Mouse (Mus musculus): ENCODE results near the gene Tor1a. TPM values are rescaled to one million over a fixed set of nuclear protein-coding genes. Genes with fewer than 3 reads are reported as not detected.
"Not testable (repeated sequence)": the region's sequence is repeated elsewhere in the genome, so short reads cannot be mapped to it uniquely, and the experiment has no call there.

Tor1a gene
- polyA plus RNA-seq, 1 experiment from 2014 or later, result 85.2 TPM

DNA sequence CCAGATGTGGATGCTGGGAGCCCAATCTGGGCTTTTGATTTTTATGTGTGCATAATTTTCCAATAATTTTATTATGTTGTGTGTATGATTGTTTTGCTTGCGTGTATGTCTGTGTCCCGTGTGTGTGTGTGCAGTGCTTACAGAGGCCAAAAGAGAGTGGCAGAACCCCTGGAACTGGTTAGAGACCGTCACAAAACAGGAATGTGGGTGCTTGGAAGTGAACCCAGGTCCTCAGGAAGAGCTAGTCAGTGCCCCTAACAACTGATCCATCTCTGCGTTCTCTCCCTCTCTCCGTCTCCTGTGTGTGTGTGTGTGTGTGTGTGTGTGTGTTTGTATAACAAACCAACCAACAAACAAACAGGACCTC lies 15.3 kb downstream of the Tor1a start:
- ATAC-seq (ENCODE audit: insufficient number of reproducible peaks, insufficient read depth, low FRiP score, low TSS enrichment, low read depth), result no peak
- peak overlapping the region; percentile 76 for H3K4me2 ChIP-seq
- no peaks in the 10 kb centered on the region for H3K9me3 ChIP-seq
- H3K27ac ChIP-seq, result peak overlapping the region; percentile 90
- WGBS, result 20% methylated on average over 5 of the region's 5 CpGs
- H3K4me3 ChIP-seq, result peak overlapping the region; percentile 78
- H3K4me1 ChIP-seq, result peaks cover 24% of the 10 kb centered on the region
- peaks cover 25% of the 10 kb centered on the region for H3K36me3 ChIP-seq
- peak overlapping the region; percentile 86; the same call in 1 of the 2 replicates for H3K9ac ChIP-seq
- H3K27me3 ChIP-seq, result no peaks in the 10 kb centered on the region

DNA sequence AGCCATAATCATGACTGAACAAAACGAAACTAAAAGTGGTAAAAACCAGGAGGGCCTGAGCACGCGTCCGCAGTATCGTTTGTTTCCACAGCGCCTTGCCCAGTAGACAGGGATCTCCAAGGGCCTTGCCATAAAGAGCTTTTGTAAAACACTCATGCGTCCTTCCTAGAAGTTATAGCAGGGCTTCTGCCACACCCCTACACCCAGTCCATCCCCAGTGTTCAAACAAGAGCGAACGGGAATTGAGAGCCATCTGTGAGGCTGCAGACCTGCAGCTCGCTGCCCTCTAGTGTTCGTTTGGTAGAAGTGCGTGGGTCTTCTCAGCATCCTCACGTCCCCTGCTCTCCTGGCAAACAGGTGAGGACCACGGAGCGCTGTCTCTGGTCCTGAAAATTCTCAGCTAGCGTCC lies 25.1 kb downstream of the Tor1a start:
- Histone ChIP-seq H3K4me1 (no peaks in the 10 kb centered on the region), H3K36me3 (no peaks in the 10 kb centered on the region), H3K4me2 (peak overlapping the region; percentile 49), H3K27me3 (no peaks in the 10 kb centered on the region), H3K4me3 (peak overlapping the region; percentile 32), H3K9me3 (no peaks in the 10 kb centered on the region), H3K9ac (no peak overlapping the region), H3K27ac (no peak overlapping the region)
- WGBS, result 28% methylated on average over 16 of the region's 16 CpGs
- no peak for ATAC-seq (ENCODE audit: insufficient number of reproducible peaks, insufficient read depth, low FRiP score, low TSS enrichment, low read depth)

DNA sequence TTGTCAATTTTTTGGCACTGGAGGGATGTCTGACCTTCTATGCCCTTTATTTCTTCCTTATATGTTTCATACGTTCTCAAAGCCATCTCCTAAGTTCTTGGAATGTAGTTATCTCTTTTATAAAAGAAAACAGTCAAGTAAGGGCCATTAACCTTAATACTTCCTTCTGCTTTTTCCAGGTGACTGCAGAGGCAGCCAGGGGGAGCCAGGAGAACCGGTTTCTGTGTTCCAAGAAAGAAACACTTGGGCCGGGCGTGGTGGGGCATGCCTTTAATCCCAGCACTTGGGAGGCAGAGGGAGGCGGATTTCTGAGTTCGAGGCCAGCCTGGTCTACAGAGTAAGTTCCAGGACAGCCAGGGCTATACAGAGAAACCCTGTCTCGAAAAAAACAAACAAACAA lies 25.6 kb downstream of the Tor1a start:
- H3K27me3 ChIP-seq; H3K36me3 ChIP-seq; H3K27ac ChIP-seq; H3K4me3 ChIP-seq; H3K9ac ChIP-seq; ATAC-seq (ENCODE audit: insufficient number of reproducible peaks, insufficient read depth, low FRiP score, low TSS enrichment, low read depth); H3K4me1 ChIP-seq; H3K9me3 ChIP-seq: not testable (repeated sequence)
- peak overlapping the region; percentile 49; the same call in 1 of the 2 replicates for H3K4me2 ChIP-seq
- 50% methylated on average over 7 of the region's 7 CpGs for WGBS

DNA sequence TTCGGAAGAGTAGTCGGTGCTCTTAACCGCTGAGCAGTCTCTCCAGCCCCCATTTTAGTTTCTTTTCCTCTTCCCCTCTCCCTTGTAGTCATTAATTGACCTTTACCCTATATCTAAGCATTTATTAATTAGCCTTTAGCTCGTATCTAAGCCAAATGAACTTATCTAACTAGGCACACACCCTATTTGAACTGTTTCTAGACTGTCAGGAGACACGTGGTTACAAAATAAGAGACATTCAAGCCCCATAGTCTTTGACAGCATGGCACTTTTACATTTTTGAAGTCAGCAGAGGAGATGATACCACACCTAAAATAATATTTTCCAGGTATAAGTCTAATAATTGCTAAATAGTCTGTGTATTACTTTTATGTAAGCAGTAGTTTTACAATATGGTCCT lies 26.1 kb downstream of the Tor1a start:
- 87% methylated on average over 5 of the region's 5 CpGs for WGBS
- no peak for ATAC-seq (ENCODE audit: insufficient number of reproducible peaks, insufficient read depth, low FRiP score, low TSS enrichment, low read depth)
- H3K4me3 ChIP-seq, result no peak overlapping the region
- no peak overlapping the region for H3K27ac ChIP-seq
- H3K4me2 ChIP-seq, result no peak overlapping the region
- H3K27me3 ChIP-seq, result no peaks in the 10 kb centered on the region
- no peak overlapping the region for H3K9ac ChIP-seq
- no peaks in the 10 kb centered on the region for H3K9me3 ChIP-seq
- H3K4me1 ChIP-seq, result no peaks in the 10 kb centered on the region
- no peaks in the 10 kb centered on the region for H3K36me3 ChIP-seq

- H3K4me1 ChIP-seq, result no peaks in the 10 kb centered on the region
- H3K9ac ChIP-seq, result no peak overlapping the region
- H3K9me3 ChIP-seq, result no peaks in the 10 kb centered on the region
- 0 out of 2 replicates have a peak overlapping the region, but pooled peaks have one; percentile 16 for H3K27ac ChIP-seq
- H3K4me3 ChIP-seq, result no peak overlapping the region
- H3K36me3 ChIP-seq, result no peaks in the 10 kb centered on the region
- no peaks in the 10 kb centered on the region for H3K27me3 ChIP-seq
- WGBS, result 58% methylated on average over 4 of the region's 4 CpGs
- no peak for ATAC-seq (ENCODE audit: insufficient number of reproducible peaks, insufficient read depth, low FRiP score, low TSS enrichment, low read depth)
- H3K4me2 ChIP-seq, result no peak overlapping the region
Observed at GRCm38 (mm10) chr2:30938574-30938991, 29.1 kb downstream of the Tor1a start.

DNA sequence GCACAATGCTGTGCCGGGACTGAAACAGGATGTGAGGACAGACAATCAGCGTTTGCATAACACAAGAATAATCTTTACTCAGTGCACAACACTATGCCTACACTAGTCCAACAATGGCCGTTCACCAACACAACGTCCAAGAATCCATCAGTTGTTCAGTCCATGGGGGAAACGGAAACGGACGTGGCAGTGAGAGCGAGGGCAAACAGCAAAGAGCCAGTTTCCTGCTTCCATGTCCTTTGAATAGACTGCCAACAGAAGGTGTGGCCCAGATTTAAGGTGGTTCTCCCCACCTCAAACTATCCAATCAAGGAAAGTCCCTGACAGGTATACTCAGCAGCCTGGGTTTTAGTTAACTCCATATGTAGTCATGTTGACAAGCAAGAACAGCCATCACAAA lies 30.0 kb downstream of the Tor1a start:
- H3K27me3 ChIP-seq, result no peaks in the 10 kb centered on the region
- 86% methylated on average over 8 of the region's 8 CpGs for WGBS
- H3K36me3 ChIP-seq, result no peaks in the 10 kb centered on the region
- H3K9me3 ChIP-seq, result no peaks in the 10 kb centered on the region
- H3K27ac ChIP-seq, result no peak overlapping the region
- no peak overlapping the region for H3K4me3 ChIP-seq
- no peak overlapping the region for H3K4me2 ChIP-seq
- no peak overlapping the region for H3K9ac ChIP-seq
- no peaks in the 10 kb centered on the region for H3K4me1 ChIP-seq
- ATAC-seq (ENCODE audit: insufficient number of reproducible peaks, insufficient read depth, low FRiP score, low TSS enrichment, low read depth), result no peak

- no peaks in the 10 kb centered on the region for H3K36me3 ChIP-seq
- H3K9me3 ChIP-seq, result no peaks in the 10 kb centered on the region
- H3K9ac ChIP-seq, result no peak overlapping the region
- H3K4me3 ChIP-seq, result no peak overlapping the region
- no peak for ATAC-seq (ENCODE audit: insufficient number of reproducible peaks, insufficient read depth, low FRiP score, low TSS enrichment, low read depth)
- no peaks in the 10 kb centered on the region for H3K27me3 ChIP-seq
- H3K4me2 ChIP-seq, result no peak overlapping the region
- H3K27ac ChIP-seq, result no peak overlapping the region
- no peaks in the 10 kb centered on the region for H3K4me1 ChIP-seq
- WGBS, result 80% methylated on average over 3 of the region's 3 CpGs
Observed at GRCm38 (mm10) chr2:30936808-30937207, 30.9 kb downstream of the Tor1a start.

- no peak for ATAC-seq (ENCODE audit: insufficient number of reproducible peaks, insufficient read depth, low FRiP score, low TSS enrichment, low read depth)
- Histone ChIP-seq H3K9ac (no peak overlapping the region), H3K27ac (no peak overlapping the region), H3K4me1 (peaks cover 10% of the 10 kb centered on the region), H3K4me3 (no peak overlapping the region), H3K36me3 (no peaks in the 10 kb centered on the region), H3K27me3 (no peaks in the 10 kb centered on the region), H3K4me2 (no peak overlapping the region), H3K9me3 (no peaks in the 10 kb centered on the region)
- WGBS, result 22% methylated on average over 7 of the region's 7 CpGs
Observed at GRCm38 (mm10) chr2:30933917-30934450, 33.7 kb downstream of the Tor1a start.

DNA sequence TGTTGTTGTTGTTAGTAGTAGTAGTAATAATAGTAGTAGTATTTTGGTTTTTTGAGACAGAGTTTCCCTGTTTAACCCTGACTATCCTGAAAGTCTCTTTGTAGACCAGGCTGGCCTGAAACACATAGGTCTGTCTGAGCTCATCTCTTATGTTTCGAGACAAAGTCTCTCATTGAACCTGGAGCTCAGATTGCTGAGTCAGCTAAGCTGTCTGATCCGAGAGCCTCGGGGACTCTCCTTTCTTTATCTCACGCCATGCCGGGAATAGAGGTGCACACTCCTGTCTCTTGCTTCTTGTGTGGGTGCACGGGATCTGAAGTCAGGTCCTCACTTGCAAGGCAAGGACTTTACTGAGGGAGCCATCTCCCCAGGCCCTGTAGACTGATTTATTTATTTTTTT lies 34.7 kb downstream of the Tor1a start:
- Histone ChIP-seq H3K4me1 (peaks cover 18% of the 10 kb centered on the region), H3K9ac (no peak overlapping the region), H3K4me2 (no peak overlapping the region), H3K9me3 (no peaks in the 10 kb centered on the region), H3K27ac (no peak overlapping the region), H3K4me3 (no peak overlapping the region), H3K36me3 (no peaks in the 10 kb centered on the region), H3K27me3 (no peaks in the 10 kb centered on the region)
- ATAC-seq (ENCODE audit: insufficient number of reproducible peaks, insufficient read depth, low FRiP score, low TSS enrichment, low read depth), result no peak
- 69% methylated on average over 6 of the region's 6 CpGs for WGBS

- H3K4me2 ChIP-seq, result no peak overlapping the region
- no peak overlapping the region; the same call in 1 of the 2 replicates for H3K27ac ChIP-seq
- H3K4me3 ChIP-seq, result no peak overlapping the region
- ATAC-seq (ENCODE audit: insufficient number of reproducible peaks, insufficient read depth, low FRiP score, low TSS enrichment, low read depth), result no peak
- H3K9me3 ChIP-seq, result no peaks in the 10 kb centered on the region
- no peak overlapping the region for H3K9ac ChIP-seq
- 79% methylated on average over 3 of the region's 3 CpGs for WGBS
- H3K27me3 ChIP-seq, result no peaks in the 10 kb centered on the region
- H3K4me1 ChIP-seq, result peaks cover 29% of the 10 kb centered on the region
- H3K36me3 ChIP-seq, result no peaks in the 10 kb centered on the region
Observed at GRCm38 (mm10) chr2:30931922-30932321, 35.8 kb downstream of the Tor1a start.

DNA sequence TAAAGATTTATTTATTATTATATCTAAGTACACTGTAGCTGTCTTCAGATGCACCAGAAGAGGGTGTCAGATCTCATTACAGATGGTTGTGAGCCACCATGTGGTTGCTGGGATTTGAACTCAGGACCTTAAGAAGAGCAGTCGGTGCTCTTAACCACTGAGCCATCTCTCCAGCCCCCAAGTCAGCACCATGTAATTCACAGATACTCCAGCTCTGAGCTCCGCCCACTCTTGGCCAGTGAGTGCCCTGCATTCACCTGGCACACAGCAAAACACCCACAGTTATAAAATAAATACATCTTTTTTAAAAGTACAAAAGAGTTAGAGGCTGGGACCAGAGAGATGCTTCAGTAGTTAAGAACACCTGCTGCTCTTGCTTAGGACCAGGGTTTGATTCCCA lies 36.9 kb downstream of the Tor1a start:
- H3K4me1 ChIP-seq, result peaks cover 31% of the 10 kb centered on the region
- 89% methylated on average over 2 of the region's 2 CpGs for WGBS
- H3K4me2 ChIP-seq; H3K9me3 ChIP-seq; H3K9ac ChIP-seq; ATAC-seq (ENCODE audit: insufficient number of reproducible peaks, insufficient read depth, low FRiP score, low TSS enrichment, low read depth); H3K36me3 ChIP-seq; H3K27ac ChIP-seq; H3K27me3 ChIP-seq; H3K4me3 ChIP-seq: not testable (repeated sequence)

DNA sequence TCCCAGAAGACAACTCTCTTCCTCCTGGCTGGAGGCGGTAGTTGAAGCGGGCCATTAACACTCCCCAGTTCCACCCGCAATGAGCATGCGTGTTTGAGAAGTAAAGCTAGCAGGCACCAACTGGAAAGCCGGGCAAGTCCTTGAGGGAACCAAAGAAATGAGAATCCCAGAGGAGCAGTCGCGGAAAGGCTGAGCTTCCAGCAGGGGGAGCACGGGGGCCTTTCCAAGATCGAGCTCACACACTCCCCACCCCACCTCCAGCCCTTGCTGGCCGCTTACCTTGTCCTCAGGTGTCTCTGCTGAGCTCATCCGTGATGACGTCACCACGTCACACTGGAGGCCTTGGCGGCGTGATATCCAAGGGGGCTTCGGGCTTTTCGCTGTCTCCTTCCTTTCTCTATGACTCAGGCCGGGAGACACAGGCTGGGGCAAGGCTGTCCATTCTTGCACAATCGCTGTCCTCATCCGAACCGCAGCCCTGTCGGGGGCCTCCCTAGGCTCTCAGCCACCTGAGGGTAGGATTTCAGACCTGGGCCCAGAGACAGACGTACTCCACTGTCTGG lies 38.2 kb downstream of the Tor1a start, which contains the start of gene Ptges:
Gene Ptges (minus strand): TSS at position 381 of the 563 bp plus-strand sequence.
- peak within 1 kb of the TSS; percentile 32 for H3K4me3 ChIP-seq
- H3K4me2 ChIP-seq, result peak within 1 kb of the TSS; percentile 71
- peaks cover 31% of the 10 kb centered on the region for H3K4me1 ChIP-seq
- H3K27ac ChIP-seq, result peak within 1 kb of the TSS; percentile 16; the same call in 1 of the 2 replicates
- 2% methylated on average over 23 of the region's 23 CpGs for WGBS
- H3K9me3 ChIP-seq, result no peaks in the 10 kb centered on the region
- no peaks in the 10 kb centered on the region for H3K27me3 ChIP-seq
- H3K36me3 ChIP-seq, result no peaks in the 10 kb centered on the region
- peak; percentile 54; the same call in 1 of the 2 replicates for ATAC-seq (ENCODE audit: insufficient number of reproducible peaks, insufficient read depth, low FRiP score, low TSS enrichment, low read depth)
- H3K9ac ChIP-seq, result peak within 1 kb of the TSS; percentile 63
